ENCODE assay signal across 32 mouse cellular contexts in the genomic region with DNA sequence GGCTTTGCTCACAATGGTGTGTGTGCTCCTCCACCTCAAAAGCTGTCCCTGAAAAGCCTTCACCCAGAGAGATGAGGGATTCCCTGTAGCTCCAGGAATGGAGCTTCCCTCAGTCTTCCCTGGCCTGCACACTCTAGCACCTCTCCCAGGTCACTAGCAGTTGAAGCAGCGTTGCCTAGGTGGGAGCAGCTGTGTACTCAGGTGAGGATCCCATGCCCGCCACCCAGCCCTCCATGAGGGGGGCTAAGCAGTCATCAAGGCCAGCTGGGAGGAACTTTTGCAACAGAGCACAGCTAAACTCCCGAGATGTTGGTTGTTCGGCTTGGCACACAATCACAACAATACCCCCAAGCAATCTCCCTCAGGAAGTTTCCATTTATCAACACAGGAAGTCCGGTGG. TPM values are rescaled to one million over a fixed set of nuclear protein-coding genes. Genes with fewer than 3 reads are reported as not detected.
"Had no signal": no experiment of that assay in that cellular context is flagged by ENCODE, and none has a peak within 500 bp of the region (broad histone marks: within the 10 kb centered on the region; RNA-seq: fewer than 3 reads in every experiment).

No protein-coding gene starts in this region.

- H3K4me3 ChIP-seq: heart, embryonic 13.5 days; heart, embryonic 15.5 days; hindbrain, embryonic 13.5 days; hindbrain, embryonic 15.5 days; kidney, embryonic 15.5 days; left cerebral cortex, adult 2 months; limb, embryonic 10.5 days; limb, embryonic 12.5 days had no signal

- H3K27me3 ChIP-seq: hindbrain, embryonic 15.5 days had no signal

- H3K9ac ChIP-seq: forebrain, postnatal 0 days; heart, embryonic 13.5 days; heart, embryonic 15.5 days; hindbrain, embryonic 13.5 days; hindbrain, embryonic 15.5 days; kidney, embryonic 15.5 days; limb, embryonic 12.5 days had no signal

- H3K9me3 ChIP-seq: heart, embryonic 13.5 days; heart, embryonic 15.5 days; hindbrain, embryonic 13.5 days; kidney, embryonic 15.5 days; limb, embryonic 10.5 days; limb, embryonic 12.5 days had no signal

- DNase-seq: forebrain, postnatal 0 days; gastrocnemius, postnatal 14 days; gastrocnemius, postnatal 36 days; heart, adult 18-20 months; heart, postnatal 14 days; heart, postnatal 36 days; kidney, adult 11 months; kidney, adult 2 months; kidney, adult 9 months; kidney, postnatal 14 days; kidney, postnatal 36 days; layer of hippocampus, adult 9-11 months had no signal

- H3K36me3 ChIP-seq: heart, embryonic 13.5 days; heart, embryonic 15.5 days; hindbrain, embryonic 13.5 days; hindbrain, embryonic 15.5 days; kidney, embryonic 15.5 days; limb, embryonic 10.5 days; limb, embryonic 12.5 days had no signal

- H3K4me2 ChIP-seq: heart, embryonic 11.5 days; heart, embryonic 13.5 days; heart, embryonic 15.5 days; hindbrain, embryonic 13.5 days; hindbrain, embryonic 15.5 days; kidney, embryonic 15.5 days; limb, embryonic 12.5 days had no signal

- H3K27ac ChIP-seq: heart, embryonic 13.5 days; heart, embryonic 15.5 days; hindbrain, embryonic 13.5 days; hindbrain, embryonic 15.5 days; hindbrain, postnatal 0 days; kidney, embryonic 15.5 days; kidney, postnatal 0 days; left cerebral cortex, adult 2 months; limb, embryonic 10.5 days; limb, embryonic 12.5 days had no signal

- ATAC-seq: forebrain, postnatal 0 days; hindbrain, postnatal 0 days; intestine, embryonic 16.5 days had no signal

RNA-seq across cellular contexts. Expression of a gene that starts 7.8 kb away (rescaled TPM):
- total RNA-seq: hematopoietic stem cell, adult 5-6 weeks had no signal
- polyA plus RNA-seq: heart, postnatal 0 days had no signal

RNA-seq across cellular contexts. Expression of a gene that starts 10.5 kb away (rescaled TPM):
- total RNA-seq: gastrocnemius, postnatal 14 days; hindbrain, postnatal 0 days; layer of hippocampus, adult 18-20 months; left cerebral cortex, postnatal 14 days; left cerebral cortex, postnatal 36 days had no signal

RNA-seq across cellular contexts. Expression of a gene that starts 50.8 kb away (rescaled TPM):
- total RNA-seq: gastrocnemius, adult 8-10 months; gastrocnemius, postnatal 36 days; hematopoietic stem cell, adult 5-6 weeks; layer of hippocampus, adult 18-20 months; layer of hippocampus, postnatal 14 days; left cerebral cortex, postnatal 36 days had no signal
- polyA plus RNA-seq: forebrain, postnatal 0 days; heart, embryonic 11.5 days; hindbrain, embryonic 11.5 days; hindbrain, embryonic 13.5 days; hindbrain, embryonic 15.5 days; hindbrain, postnatal 0 days; limb, embryonic 10.5 days had no signal
